Mouse (Mus musculus): ENCODE measurements at regions not wholly inside any gene's neighbourhood (a gene's known extent, or its start where the extent isn't known, plus 50 kb on each side); places are given as distances from the start of the nearest gene placed in this dataset.

- no peak for DNase-seq (ENCODE audit: extremely low spot score, low read depth, low spot score)
Measured at GRCm38 (mm10) chr10:92510677-92511076, 211.5 kb downstream of the Nedd1 start.

DNA sequence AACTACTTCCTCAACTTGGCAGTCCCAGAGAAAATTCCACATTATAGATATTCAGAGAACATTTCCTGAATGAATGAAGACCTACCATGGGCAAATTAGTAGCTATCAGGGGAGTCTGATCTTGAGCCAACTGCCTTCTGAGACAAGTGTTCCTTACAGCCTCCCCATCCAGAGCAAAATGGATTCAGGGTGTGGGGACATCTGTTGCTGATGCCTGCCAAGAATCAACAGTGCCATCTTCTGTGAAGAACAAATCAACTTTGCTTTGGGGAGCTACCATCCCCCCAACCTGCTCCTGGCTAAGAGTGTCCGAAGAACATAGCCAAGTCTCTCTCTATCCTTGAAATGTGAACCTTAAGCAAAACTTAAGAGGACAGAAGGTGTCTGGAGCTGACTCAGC is 217.9 kb downstream of the Nedd1 start:
- no peak for DNase-seq (ENCODE audit: extremely low spot score, low read depth, low spot score)

- DNase-seq (ENCODE audit: extremely low spot score, low read depth, low spot score): no peak
Measured at GRCm38 (mm10) chr10:92483592-92483991, 238.6 kb downstream of the Nedd1 start.

DNA sequence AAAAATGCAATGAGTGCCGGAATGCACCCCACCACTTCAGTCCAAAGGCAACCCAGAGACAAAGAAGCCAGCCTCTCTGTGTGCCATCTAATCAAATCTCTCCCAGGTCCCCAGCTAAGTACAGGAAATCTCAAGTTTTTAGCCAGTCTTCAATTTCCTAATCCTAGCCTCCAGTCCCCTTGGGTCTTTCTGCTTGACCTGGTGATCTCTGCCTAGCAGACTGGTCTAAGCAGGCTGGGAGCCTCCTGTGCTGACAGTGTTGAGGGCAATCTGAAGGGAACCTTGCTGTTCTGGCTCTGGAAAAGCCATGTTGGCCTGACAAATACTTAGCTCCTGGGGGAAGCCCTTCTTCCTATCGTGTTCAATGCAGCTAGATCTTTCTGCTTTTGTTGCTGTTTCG is 248.9 kb downstream of the Nedd1 start:
- no peak for DNase-seq (ENCODE audit: extremely low spot score, low read depth, low spot score)

DNA sequence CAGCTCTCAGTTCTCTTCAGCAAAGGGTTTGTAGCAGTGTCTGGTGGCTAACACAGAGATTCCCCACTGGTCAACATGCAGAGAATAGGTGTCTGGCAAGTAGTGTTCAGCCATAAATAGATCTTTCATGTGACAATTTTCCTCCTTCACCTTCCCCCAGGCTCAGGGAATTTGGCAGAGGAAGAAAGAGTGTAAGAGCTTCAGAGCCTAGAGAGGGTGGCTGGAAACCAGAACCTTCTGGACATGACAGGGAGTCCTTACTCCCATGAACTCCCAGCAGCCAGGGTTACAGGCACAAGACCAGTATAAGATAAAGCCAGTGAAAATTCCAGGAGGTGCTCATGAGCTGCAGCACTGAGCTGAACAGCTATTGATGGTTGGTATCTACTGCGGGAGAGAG is 251.1 kb downstream of the Nedd1 start:
- DNase-seq (ENCODE audit: extremely low spot score, low read depth, low spot score): no peak

- no peak for DNase-seq (ENCODE audit: extremely low spot score, low read depth, low spot score)
Measured at GRCm38 (mm10) chr10:92455195-92455594, 267.0 kb downstream of the Nedd1 start.

- DNase-seq (ENCODE audit: extremely low spot score, low read depth, low spot score): no peak
Measured at GRCm38 (mm10) chr10:92453550-92453949, 268.7 kb downstream of the Nedd1 start.

DNA sequence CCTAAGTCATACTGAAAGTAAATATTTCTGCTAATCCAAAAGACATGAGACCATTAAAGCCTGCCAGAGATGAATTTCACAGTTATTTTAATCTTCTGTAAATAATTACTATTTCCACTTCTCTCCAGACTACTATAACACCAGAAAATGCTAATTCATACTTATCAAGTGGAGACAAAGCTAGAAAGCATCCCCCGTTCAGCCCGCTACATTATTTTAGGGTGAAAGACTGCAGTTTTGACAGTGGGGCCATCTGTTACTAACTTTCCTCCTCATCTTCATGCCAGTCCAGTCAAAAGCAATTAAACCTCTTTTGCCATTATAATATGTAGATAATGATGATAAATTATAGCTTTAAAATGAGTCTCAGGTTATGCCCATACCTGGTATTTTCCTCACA is 276.3 kb downstream of the Nedd1 start:
- no peak for DNase-seq (ENCODE audit: extremely low spot score, low read depth, low spot score)

DNA sequence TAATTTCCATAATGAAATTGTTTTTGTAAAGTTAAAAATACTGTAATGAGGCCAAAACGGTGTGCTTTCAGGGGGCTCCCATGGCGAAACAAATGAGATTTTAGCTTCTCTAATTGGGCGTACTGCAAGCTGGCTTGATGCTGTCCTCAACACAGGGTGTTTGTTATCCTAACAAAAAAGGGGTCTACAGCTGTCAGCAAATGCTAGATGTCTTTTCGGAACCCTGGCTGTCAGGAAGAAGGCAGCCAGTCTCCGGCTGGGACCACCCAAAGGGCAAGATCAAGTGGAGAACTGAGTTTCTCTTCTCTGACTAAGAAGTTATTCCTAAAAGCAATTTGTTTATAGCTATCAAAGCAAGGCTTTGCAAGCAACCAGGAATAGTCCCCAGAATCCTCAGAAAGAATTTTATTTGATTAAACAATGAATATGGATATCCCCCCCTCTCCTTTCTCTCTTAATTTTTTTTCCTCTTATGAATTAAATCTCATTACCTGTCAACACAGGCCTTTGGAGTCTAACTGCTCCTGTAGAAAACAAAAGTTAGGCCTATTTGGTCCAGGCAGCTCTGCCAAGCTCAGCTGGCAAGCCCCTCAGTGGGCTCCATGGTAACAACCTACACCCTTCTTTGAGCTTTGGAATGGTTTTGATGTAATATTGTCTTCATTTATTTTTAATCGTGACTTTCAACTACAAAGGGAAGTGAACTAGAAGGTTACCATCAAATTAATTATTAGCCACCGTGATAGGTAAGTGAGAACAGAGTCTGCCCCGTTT is 283.4 kb downstream of the Nedd1 start:
- no peak for DNase-seq (ENCODE audit: extremely low spot score, low read depth, low spot score)

GRCm38 (mm10) chr10:92429256-92429655 is 293.0 kb downstream of the Nedd1 start:
- no peak for DNase-seq (ENCODE audit: extremely low spot score, low read depth, low spot score)

- no peak for DNase-seq (ENCODE audit: extremely low spot score, low read depth, low spot score)
Measured at GRCm38 (mm10) chr10:92428026-92428425, 294.2 kb downstream of the Nedd1 start.

GRCm38 (mm10) chr10:92426443-92426842 is 295.8 kb downstream of the Nedd1 start:
- no peak for DNase-seq (ENCODE audit: extremely low spot score, low read depth, low spot score)

DNA sequence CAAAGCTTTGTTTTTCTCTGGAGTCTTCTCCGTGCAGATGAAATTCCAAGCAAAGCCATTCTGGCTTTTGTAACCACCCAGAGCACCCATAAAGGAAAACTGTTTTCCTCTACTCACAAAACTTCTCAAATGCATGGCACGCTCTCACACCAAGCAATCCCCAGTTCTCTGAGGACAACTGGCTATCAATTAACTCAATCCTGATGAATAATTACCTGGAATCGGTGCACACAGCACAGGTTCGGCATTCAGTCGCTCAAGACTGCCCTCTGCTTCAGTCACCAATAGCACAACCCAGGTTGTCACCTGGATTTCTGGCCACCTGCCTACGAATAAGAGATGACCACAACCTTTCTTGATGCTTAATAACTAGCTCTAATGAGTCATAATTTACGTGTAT is 309.5 kb downstream of the Nedd1 start:
- DNase-seq (ENCODE audit: extremely low spot score, low read depth, low spot score): no peak

DNA sequence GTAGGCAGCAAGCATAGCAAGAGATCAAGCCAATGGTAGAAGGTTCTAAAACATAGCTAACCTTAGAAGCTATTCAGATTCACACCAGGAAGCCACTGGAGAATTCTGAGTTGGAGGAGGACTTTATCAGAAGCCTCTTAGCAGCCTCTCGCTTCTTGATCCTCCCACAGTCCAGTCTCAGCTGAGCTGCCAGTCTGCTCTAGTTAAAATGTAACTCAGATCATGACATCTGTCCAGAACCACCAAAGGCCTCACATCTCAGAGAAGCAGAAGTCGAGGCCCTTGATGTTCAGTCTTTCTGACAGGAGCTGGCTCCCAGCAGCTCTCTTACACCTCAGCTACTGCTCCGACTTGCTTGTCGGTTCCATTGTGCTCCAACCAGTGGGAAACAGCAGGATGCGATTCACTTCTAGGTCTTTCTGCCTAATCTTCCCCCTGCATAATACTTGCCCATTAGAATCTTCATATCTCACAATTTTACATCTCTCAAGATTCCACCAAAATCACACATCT is 311.4 kb downstream of the Nedd1 start:
- no peak for DNase-seq (ENCODE audit: extremely low spot score, low read depth, low spot score)

DNA sequence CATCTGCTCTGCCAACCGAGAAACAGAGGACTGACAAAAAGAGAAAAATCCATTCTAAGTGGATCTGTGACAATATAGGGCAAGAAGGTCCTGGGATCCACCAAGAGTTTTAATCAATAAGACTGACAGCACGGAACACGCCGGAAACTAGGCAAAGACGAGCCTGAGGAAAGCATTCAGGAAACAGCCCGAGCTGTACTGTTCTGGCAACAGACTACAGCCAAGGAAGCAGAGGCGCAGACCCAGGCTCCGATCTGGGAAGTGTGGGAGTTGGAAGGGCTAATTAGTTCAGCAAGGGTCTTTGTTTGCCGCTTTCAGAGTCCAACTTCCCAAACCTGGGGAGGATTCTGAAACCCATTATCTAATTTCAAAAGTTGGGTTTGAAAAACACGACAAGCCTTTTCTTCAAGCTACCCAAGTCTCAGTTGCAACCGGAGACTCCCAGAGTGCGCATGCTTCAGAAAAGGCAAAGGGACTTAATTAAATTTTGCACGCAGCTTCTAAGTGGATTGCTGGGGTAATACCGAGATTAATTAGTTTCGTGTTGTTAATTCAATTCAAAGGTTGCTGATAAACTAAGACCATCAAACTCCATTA is 317.4 kb downstream of the Nedd1 start:
- DNase-seq (ENCODE audit: extremely low spot score, low read depth, low spot score): no peak

DNA sequence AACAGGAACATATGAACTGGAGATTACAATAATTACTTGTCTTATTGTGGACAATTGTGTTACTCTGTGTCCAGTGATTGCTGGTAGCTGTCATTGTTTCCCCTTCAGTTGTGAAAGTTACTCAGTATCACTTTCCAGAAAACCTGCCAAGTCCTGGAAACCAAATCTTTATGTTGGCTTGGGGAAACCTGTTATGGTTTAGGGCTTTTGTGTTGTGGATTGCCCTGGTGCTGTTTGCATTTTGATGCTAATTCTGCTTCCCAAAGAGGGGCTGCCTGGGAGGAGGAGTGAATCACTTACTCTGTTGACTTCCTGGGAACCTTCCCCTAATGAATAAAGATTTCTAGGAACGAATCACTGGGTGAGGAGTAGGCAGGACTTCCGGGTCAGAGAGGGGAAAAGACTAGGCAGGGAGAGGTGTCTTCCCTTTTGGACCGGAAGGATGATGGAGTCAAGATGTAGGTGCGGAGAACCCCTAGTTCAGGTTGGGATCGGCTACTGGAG is 321.6 kb downstream of the Nedd1 start:
- DNase-seq (ENCODE audit: extremely low spot score, low read depth, low spot score): no peak

- DNase-seq (ENCODE audit: extremely low spot score, low read depth, low spot score): no peak
Measured at GRCm38 (mm10) chr10:92389176-92389732, 333.0 kb downstream of the Nedd1 start.

DNA sequence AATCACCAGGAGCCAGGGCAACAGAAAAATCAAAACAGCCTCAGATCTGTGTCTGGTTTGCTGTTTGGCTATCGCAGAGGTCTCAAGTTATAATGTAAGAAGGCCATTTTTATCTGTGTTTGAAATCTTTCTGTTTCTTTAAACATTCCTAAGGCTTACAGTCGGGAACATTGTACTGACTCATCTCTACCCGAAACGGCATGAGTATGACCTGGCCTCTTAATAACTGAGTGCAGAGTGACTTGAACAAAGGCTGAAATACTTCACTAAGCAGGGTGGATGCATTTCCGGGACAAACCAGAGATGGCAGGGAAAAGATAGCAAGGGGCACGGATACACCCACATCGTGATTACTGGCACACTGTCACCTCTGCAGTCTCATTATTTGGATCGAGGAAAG is 355.1 kb downstream of the Nedd1 start:
- DNase-seq (ENCODE audit: extremely low spot score, low read depth, low spot score): no peak

GRCm38 (mm10) chr10:92356738-92357137 is 365.5 kb downstream of the Nedd1 start:
- DNase-seq (ENCODE audit: extremely low spot score, low read depth, low spot score): no peak

- no peak for DNase-seq (ENCODE audit: extremely low spot score, low read depth, low spot score)
Measured at GRCm38 (mm10) chr10:92349043-92349442, 373.2 kb downstream of the Nedd1 start.

DNA sequence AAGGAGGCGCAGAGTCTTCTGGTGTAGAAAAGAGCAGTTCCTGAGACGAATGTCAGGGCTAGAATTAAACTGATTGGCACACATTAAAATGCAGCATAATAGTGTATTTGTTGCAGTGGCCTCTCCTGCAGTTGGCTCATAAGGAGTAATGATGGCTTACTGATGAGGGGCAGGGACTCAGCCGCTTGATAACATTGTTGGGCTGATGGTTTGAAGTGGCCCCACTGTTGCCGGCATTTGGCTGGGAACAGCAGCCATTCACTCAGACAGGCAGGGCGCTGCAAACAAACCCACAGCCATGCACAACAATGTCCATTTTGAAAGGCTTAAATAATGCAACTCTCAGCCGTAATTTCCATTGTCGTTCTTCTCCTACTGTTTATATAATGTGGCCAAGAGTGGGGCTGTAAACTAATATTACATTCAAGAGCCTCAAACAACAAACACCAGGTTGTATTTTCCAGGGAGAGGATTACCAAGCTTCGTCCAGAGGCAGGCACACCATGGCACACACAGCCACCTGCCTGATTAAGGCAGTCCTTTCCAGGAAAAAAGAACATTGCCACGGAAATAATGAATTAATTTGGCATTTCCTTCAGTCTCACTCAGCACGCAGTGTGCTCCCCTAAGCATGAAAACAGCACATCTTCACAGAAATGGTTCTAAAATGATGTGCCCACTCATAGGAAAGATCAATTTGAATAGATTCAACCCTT is 374.1 kb downstream of the Nedd1 start:
- DNase-seq (ENCODE audit: extremely low spot score, low read depth, low spot score): no peak

All from hindlimb bud, embryonic 11.5 days (tissue).